Mouse (Mus musculus) erythroid progenitor cell, adult 5-6 weeks (primary cell): ENCODE data around the gene Actr1a. TPM values are rescaled to one million over a fixed set of nuclear protein-coding genes. Genes with fewer than 3 reads are reported as not detected.
A peak's percentile ranks its signal among the peaks of the same experiment; 100 is the strongest.

Source experiments
- ATAC-seq: replicated peaks from 2 replicates; pipeline ENCODE4 v1.8.0; 2016; ENCODE audit warnings: moderate number of reproducible peaks, mild to moderate bottlenecking, moderate TSS enrichment, inconsistent platforms; ENCODE audit not compliant: poor library complexity, low FRiP score, severe bottlenecking
- total RNA-seq, 2 experiments: library from RNA; stranded (forward) in 1 of 2; stranded (reverse) in 1 of 2; fragments of 150-400 nt in 1 of 2; fragments of 186-747, 209-891 nt in 1 of 2; gene quantifications; 2 replicates each; pipeline versions ENCODE4 v1.2.3 to v1.2.4; 2015 to 2017; ENCODE audit warnings: low replicate concordance in 2 of 2

The Actr1a gene
- total RNA-seq, 2 experiments from 2014 or later = 75.0 to 82.9 TPM

GRCm38 (mm10) chr19:46329951-46330350 lies 65.6 kb downstream of the Actr1a start:
- peak; percentile 74 for ATAC-seq

- ATAC-seq = no peak
Observed at GRCm38 (mm10) chr19:46329031-46329641, 66.4 kb downstream of the Actr1a start.

- peak; percentile 85 for ATAC-seq
Observed at GRCm38 (mm10) chr19:46328081-46329030, 67.2 kb downstream of the Actr1a start, which contains the start of gene Fbxl15. Gene Fbxl15 (plus strand): TSS chr19:46328184.

- ATAC-seq = no peak
Observed at GRCm38 (mm10) chr19:46327531-46328064, 68.0 kb downstream of the Actr1a start.

Other genes starting within 250 kb of the Actr1a start
- gene Pitx3, start 247.4 kb downstream of the Actr1a start, total RNA-seq (2015; ENCODE audit: low replicate concordance) = not detected in 2 replicates
- not detected in 2 replicates for gene Pitx3, start 247.4 kb downstream of the Actr1a start, total RNA-seq (2017; ENCODE audit: low replicate concordance)
- gene Gbf1, start 243.2 kb downstream of the Actr1a start, total RNA-seq (2015; ENCODE audit: low replicate concordance) = 28.8 and 30.6 TPM in 2 replicates
- 11.4 and 22.2 TPM in 2 replicates for gene Gbf1, start 243.2 kb downstream of the Actr1a start, total RNA-seq (2017; ENCODE audit: low replicate concordance)
- 1.1 and 1.7 TPM in 2 replicates for gene Nfkb2, start 91.4 kb downstream of the Actr1a start, total RNA-seq (2015; ENCODE audit: low replicate concordance)
- 1.2 and 1.9 TPM in 2 replicates for gene Nfkb2, start 91.4 kb downstream of the Actr1a start, total RNA-seq (2017; ENCODE audit: low replicate concordance)
- not detected in 2 replicates for gene Psd, start 68.6 kb downstream of the Actr1a start, total RNA-seq (2015; ENCODE audit: low replicate concordance)
- 2.8 TPM in 1 of 2 replicates, not detected in the other for gene Psd, start 68.6 kb downstream of the Actr1a start, total RNA-seq (2017; ENCODE audit: low replicate concordance)
- gene Fbxl15, start 67.6 kb downstream of the Actr1a start, total RNA-seq (2015; ENCODE audit: low replicate concordance) = not detected in 2 replicates
- gene Fbxl15, start 67.6 kb downstream of the Actr1a start, total RNA-seq (2017; ENCODE audit: low replicate concordance) = 2.2 TPM in 1 of 2 replicates, not detected in the other
- gene Cuedc2, start 57.0 kb downstream of the Actr1a start, total RNA-seq (2015; ENCODE audit: low replicate concordance) = 8.4 and 16.2 TPM in 2 replicates
- gene Cuedc2, start 57.0 kb downstream of the Actr1a start, total RNA-seq (2017; ENCODE audit: low replicate concordance) = 42.4 and 50.7 TPM in 2 replicates
- 4.6 and 6.1 TPM in 2 replicates for gene Mfsd13a, start 54.6 kb downstream of the Actr1a start, total RNA-seq (2015; ENCODE audit: low replicate concordance)
- gene Mfsd13a, start 54.6 kb downstream of the Actr1a start, total RNA-seq (2017; ENCODE audit: low replicate concordance) = 1.4 and 6.2 TPM in 2 replicates
- gene 2310034G01Rik, start 45.4 kb downstream of the Actr1a start, total RNA-seq (2015; ENCODE audit: low replicate concordance) = not detected in 2 replicates
- gene 2310034G01Rik, start 45.4 kb downstream of the Actr1a start, total RNA-seq (2017; ENCODE audit: low replicate concordance) = not detected in 2 replicates
- gene Sufu, start 1.1 kb upstream of the Actr1a start, total RNA-seq (2015; ENCODE audit: low replicate concordance) = 3.6 and 5.9 TPM in 2 replicates
- gene Sufu, start 1.1 kb upstream of the Actr1a start, total RNA-seq (2017; ENCODE audit: low replicate concordance) = 2.4 and 4.8 TPM in 2 replicates
- gene Trim8, start 106.0 kb upstream of the Actr1a start, total RNA-seq (2015; ENCODE audit: low replicate concordance) = 4.2 and 9.4 TPM in 2 replicates
- 5.5 and 7.7 TPM in 2 replicates for gene Trim8, start 106.0 kb upstream of the Actr1a start, total RNA-seq (2017; ENCODE audit: low replicate concordance)
- 4.6 and 15.1 TPM in 2 replicates for gene Arl3, start 177.4 kb upstream of the Actr1a start, total RNA-seq (2015; ENCODE audit: low replicate concordance)
- gene Arl3, start 177.4 kb upstream of the Actr1a start, total RNA-seq (2017; ENCODE audit: low replicate concordance) = 6.7 and 24.4 TPM in 2 replicates
- 0.72 and 19.3 TPM in 2 replicates for gene Sfxn2, start 177.6 kb upstream of the Actr1a start, total RNA-seq (2015; ENCODE audit: low replicate concordance)
- gene Sfxn2, start 177.6 kb upstream of the Actr1a start, total RNA-seq (2017; ENCODE audit: low replicate concordance) = 0.98 and 5.8 TPM in 2 replicates
- gene Wbp1l, start 203.3 kb upstream of the Actr1a start, total RNA-seq (2015; ENCODE audit: low replicate concordance) = 5.0 and 8.8 TPM in 2 replicates
- 6.7 and 9.2 TPM in 2 replicates for gene Wbp1l, start 203.3 kb upstream of the Actr1a start, total RNA-seq (2017; ENCODE audit: low replicate concordance)